ENCODE assay signal across 8 mouse cellular contexts in genomic region chr5:137350205-137351057, GRCm38 (mm10). TPM values are rescaled to one million over a fixed set of nuclear protein-coding genes. Genes with fewer than 3 reads are reported as not detected.
A peak's percentile ranks its signal among the peaks of the same experiment; 100 is the strongest.
DNase-seq lines count a peak whose midpoint lies in the region; ATAC-seq and TF ChIP-seq lines count a peak whose summit lies in the region.

No protein-coding gene starts in this region.

- peak overlapping the region; percentile 48 for H3K4me2 ChIP-seq in liver, embryonic 14.5 days (ENCODE audit: low read depth)

- TF ChIP-seq EP300 in liver, embryonic 14.5 days (IDR thresholded peaks at IDR 0.05; ENCODE audit: low read depth), result no peak

- WGBS in liver, embryonic 14.5 days (ENCODE audit: insufficient replicate concordance), result 4% methylated on average over 54 of the region's 55 CpGs

- peaks cover 0 to 5% of the 10 kb centered on the region in 2 experiments; a peak in 1 of 4 replicates for H3K4me1 ChIP-seq in liver, embryonic 14.5 days (replicated peaks; ENCODE audit: control insufficient read depth in 2 of 2, insufficient read depth in 2 of 2, low read length in 1 of 2)

- H3K27me3 ChIP-seq in liver, embryonic 14.5 days (ENCODE audit: control insufficient read depth, insufficient read depth, low read length), result peaks cover 39% of the 10 kb centered on the region

- H3K4me3 ChIP-seq in liver, embryonic 14.5 days (ENCODE audit: insufficient read depth in 1 of 2, low read depth in 2 of 2, low read length in 2 of 2), result peak overlapping the region; percentile 47 to 52

- peak; percentile 38 for ATAC-seq in liver, embryonic 14.5 days (ENCODE audit: insufficient read depth)

- H3K9me3 ChIP-seq in liver, embryonic 14.5 days (ENCODE audit: control insufficient read depth, low read length), result no peaks in the 10 kb centered on the region

- H3K36me3 ChIP-seq in liver, embryonic 14.5 days (replicated peaks; ENCODE audit: control insufficient read depth, insufficient read depth, low read depth), result no peaks in the 10 kb centered on the region

- H3K9ac ChIP-seq in liver, embryonic 14.5 days (replicated peaks), result peak overlapping the region; percentile 10

- no peak for TF ChIP-seq CTCF in liver, embryonic 14.5 days (IDR thresholded peaks at IDR 0.05; ENCODE audit: low read depth)

- DNase-seq in embryo, embryonic 10.5 days (ENCODE audit: low spot score), result peak; percentile 54
- DNase-seq in embryo, embryonic 10 days (ENCODE audit: low spot score), result no peak
- peak; percentile 49 for DNase-seq in thymus, postnatal 4 days
- no peak for DNase-seq in thymus, postnatal 10 days (ENCODE audit: low spot score in 2 of 2)
- no peak for DNase-seq in liver, embryonic 14.5 days (ENCODE audit: low read depth in 3 of 3, low spot score in 3 of 3)
- no peak for DNase-seq in frontal cortex, postnatal 14 days (ENCODE audit: low spot score in 2 of 2)
- no peak for DNase-seq in adrenal gland, adult (ENCODE audit: inconsistent age in 2 of 2, low spot score in 1 of 2)
- no peak for DNase-seq in gastrocnemius, postnatal 25 days

- no peak overlapping the region for H3K27ac ChIP-seq in liver, embryonic 14.5 days

RNA-seq across cellular contexts. Expression of gene Ephb4, which starts 0.5 kb away (rescaled TPM):
- 7.8 and 8.2 TPM in 2 replicates for polyA plus RNA-seq in liver, embryonic 14.5 days (2012; rRNA removed)
- polyA plus RNA-seq in liver, embryonic 14.5 days (2014; fragmentation: Nextera tagmentation; extraction: Ambion mirVana), result 5.7 and 6.6 TPM in 2 replicates
- 10 to 100 TPM; 13.4 to 15.8 TPM for total RNA-seq in gastrocnemius, postnatal 25 days (2021)

RNA-seq across cellular contexts. Expression of gene Slc12a9, which starts 17.0 kb away (rescaled TPM):
- 2.2 and 2.4 TPM in 2 replicates for polyA plus RNA-seq in liver, embryonic 14.5 days (2012; rRNA removed)
- polyA plus RNA-seq in liver, embryonic 14.5 days (2014; fragmentation: Nextera tagmentation; extraction: Ambion mirVana), result 1.2 TPM in 2 replicates
- 1 to 10 TPM; 2.3 to 3.1 TPM for total RNA-seq in gastrocnemius, postnatal 25 days (2021)

RNA-seq across cellular contexts. Expression of gene Trip6, which starts 36.2 kb away (rescaled TPM):
- polyA plus RNA-seq in liver, embryonic 14.5 days (2012; rRNA removed), result 6.7 and 7.2 TPM in 2 replicates
- polyA plus RNA-seq in liver, embryonic 14.5 days (2014; fragmentation: Nextera tagmentation; extraction: Ambion mirVana), result 4.9 and 6.4 TPM in 2 replicates
- 1 to 10 TPM; 5.2 to 5.3 TPM for total RNA-seq in gastrocnemius, postnatal 25 days (2021)

RNA-seq across cellular contexts. Expression of gene Srrt, which starts 43.0 kb away (rescaled TPM):
- polyA plus RNA-seq in liver, embryonic 14.5 days (2012; rRNA removed), result 64.1 and 93.4 TPM in 2 replicates
- 50.2 and 56.0 TPM in 2 replicates for polyA plus RNA-seq in liver, embryonic 14.5 days (2014; fragmentation: Nextera tagmentation; extraction: Ambion mirVana)
- total RNA-seq in gastrocnemius, postnatal 25 days (2021), result 10 to 100 TPM; 38.5 to 44.7 TPM

RNA-seq across cellular contexts. Expression of gene Ufsp1, which starts 56.0 kb away (rescaled TPM):
- 8.2 and 9.4 TPM in 2 replicates for polyA plus RNA-seq in liver, embryonic 14.5 days (2012; rRNA removed)
- polyA plus RNA-seq in liver, embryonic 14.5 days (2014; fragmentation: Nextera tagmentation; extraction: Ambion mirVana), result 6.3 and 7.9 TPM in 2 replicates
- total RNA-seq in gastrocnemius, postnatal 25 days (2021), result 10 to 100 TPM; 18.3 to 24.4 TPM

Comparison
In these comparisons a context has a peak if more than half of its experiments do, and no peak if none do; other contexts are left out.
1. DNase-seq: peak in embryo, embryonic 10.5 days (single experiment) and thymus, postnatal 4 days (single experiment); none in embryo, embryonic 10 days (single experiment), thymus, postnatal 10 days (0 of 2), liver, embryonic 14.5 days (0 of 3), frontal cortex, postnatal 14 days (0 of 2), adrenal gland, adult (0 of 2) and gastrocnemius, postnatal 25 days (single experiment).